Mouse (Mus musculus): Measurements from ENCODE around the gene Btg1. TPM values are rescaled to one million over a fixed set of nuclear protein-coding genes. Genes with fewer than 3 reads are reported as not detected.

The Btg1 gene
- polyA plus RNA-seq, 1 experiment: 43.3 TPM

DNA sequence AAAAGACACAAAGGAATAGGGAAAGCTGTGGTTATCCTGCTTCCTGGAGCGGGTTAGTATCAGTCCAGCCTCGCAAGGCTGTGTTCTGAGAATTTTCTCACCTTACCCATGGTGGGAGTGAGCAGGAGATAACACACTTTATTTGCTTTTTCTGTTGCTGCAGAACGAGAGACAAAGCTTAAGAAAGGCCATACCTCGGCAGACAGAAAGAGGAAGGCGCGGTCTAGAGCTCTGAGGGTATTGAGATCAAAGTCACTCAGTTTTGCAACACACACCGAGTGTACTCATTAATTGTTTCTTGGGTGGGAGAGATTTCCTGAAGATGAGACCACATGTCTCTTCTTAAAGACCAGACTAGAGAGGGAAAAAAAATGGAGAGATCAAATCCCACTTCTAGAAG lies 37.8 kb downstream of the Btg1 start:
- no peak for TF ChIP-seq POLR2A (IDR thresholded peaks at IDR 0.05; ENCODE audit: borderline replicate concordance, extremely low read depth, insufficient read depth, insufficient read length, poor library complexity, severe bottlenecking)
- no peak for TF ChIP-seq CTCF (IDR thresholded peaks at IDR 0.05; ENCODE audit: borderline replicate concordance, extremely low read depth, insufficient read depth, insufficient read length)
- DNase-seq (ENCODE audit: low read depth): no peak

DNA sequence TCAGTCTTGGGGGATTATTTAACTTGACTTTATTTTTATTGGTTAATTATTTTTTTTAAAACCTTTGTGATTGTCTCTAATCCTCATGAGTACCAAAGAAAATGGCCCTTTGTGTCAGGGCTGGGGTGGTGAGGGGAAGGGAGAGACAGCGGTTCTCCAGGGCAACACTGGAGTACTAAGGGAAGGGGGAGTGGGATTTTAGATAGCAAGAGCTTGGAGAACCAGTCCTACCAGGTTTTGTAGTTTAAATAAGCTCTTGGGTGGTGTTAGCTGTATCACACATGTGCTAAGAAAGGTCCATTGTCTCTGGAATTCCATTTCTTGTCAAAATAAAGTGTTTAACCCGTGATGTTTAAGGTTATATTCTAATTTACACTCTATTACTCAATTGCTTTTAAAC lies 38.3 kb downstream of the Btg1 start:
- DNase-seq (ENCODE audit: low read depth): no peak
- TF ChIP-seq CTCF (IDR thresholded peaks at IDR 0.05; ENCODE audit: borderline replicate concordance, extremely low read depth, insufficient read depth, insufficient read length): no peak
- TF ChIP-seq POLR2A (IDR thresholded peaks at IDR 0.05; ENCODE audit: borderline replicate concordance, extremely low read depth, insufficient read depth, insufficient read length, poor library complexity, severe bottlenecking): no peak

DNA sequence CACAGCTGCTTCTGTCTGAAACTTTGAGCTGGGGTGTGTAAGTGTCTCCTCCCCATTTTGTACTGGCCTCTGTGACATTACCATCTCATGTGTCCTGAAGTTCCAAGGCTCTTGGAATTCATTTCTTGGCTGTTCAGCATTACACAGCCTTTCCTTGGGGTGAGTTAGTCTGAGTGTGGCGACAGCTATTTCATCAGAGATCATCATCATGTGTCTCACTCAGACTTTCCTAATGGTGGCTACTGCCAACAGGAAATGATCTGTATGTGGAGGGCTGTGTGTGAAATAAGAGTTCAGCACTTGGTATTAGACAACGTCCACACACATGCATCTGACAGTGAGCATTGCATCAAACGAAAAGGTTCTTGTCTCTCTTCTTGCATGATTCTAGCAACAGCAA lies 39.4 kb downstream of the Btg1 start:
- DNase-seq (ENCODE audit: low read depth): no peak
- no peak for TF ChIP-seq CTCF (IDR thresholded peaks at IDR 0.05; ENCODE audit: borderline replicate concordance, extremely low read depth, insufficient read depth, insufficient read length)

DNA sequence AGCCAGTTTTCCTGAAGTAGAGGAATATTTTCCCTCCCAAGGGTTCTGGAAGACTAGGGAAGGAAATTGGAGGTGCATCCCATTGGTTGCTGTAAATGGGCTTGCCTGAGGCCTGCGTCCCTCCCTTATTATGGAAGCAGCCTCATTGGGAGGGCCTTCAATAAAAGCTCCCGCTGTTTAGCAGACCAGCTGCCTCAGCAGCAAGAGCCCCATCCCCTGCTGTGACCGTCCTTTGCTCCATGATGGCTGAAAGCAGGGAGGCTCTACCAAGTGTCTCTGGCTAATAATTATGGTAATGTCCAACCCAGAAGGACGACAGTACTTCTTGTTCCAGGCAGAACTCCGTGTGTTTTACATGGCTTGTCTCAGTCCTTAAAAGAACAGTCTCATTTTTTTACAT lies 42.1 kb downstream of the Btg1 start:
- peak; percentile 80 for DNase-seq (ENCODE audit: low read depth)
- TF ChIP-seq CTCF (IDR thresholded peaks at IDR 0.05; ENCODE audit: borderline replicate concordance, extremely low read depth, insufficient read depth, insufficient read length): no peak
- TF ChIP-seq POLR2A (IDR thresholded peaks at IDR 0.05; ENCODE audit: borderline replicate concordance, extremely low read depth, insufficient read depth, insufficient read length, poor library complexity, severe bottlenecking): no peak

DNA sequence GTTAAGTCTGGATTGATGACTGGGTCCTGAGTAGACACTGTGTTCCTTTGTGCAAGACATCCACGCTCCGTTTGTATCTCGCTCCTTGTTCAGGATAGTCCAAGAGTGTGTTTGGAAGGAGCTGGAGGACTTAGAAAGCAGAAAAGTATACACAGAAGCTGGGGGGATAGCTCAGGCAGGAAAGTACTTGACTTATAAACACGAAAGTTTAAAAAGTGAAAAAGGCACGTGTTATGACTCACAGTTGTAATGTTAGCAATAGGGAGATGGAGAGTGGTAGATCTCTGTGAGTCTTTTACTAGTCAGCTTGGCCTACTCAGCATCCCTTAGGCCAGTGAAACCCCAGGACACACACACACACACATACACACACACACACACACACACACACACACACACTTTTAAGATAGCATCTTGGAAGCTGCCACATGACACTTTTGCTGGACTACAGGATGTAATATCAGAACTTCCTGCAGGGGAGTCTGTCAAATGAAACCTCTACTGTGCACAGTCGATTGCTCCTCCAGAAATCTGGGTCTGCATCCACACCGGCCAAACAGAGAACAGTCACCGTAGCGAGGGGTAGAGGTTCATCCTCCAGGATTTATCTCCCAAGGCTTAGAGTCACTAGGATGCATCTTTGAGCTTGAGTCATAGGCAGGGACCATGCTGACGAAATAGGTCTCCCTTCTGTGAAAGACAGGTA lies 43.6 kb downstream of the Btg1 start:
- no peak for TF ChIP-seq POLR2A (IDR thresholded peaks at IDR 0.05; ENCODE audit: borderline replicate concordance, extremely low read depth, insufficient read depth, insufficient read length, poor library complexity, severe bottlenecking)
- TF ChIP-seq CTCF (IDR thresholded peaks at IDR 0.05; ENCODE audit: borderline replicate concordance, extremely low read depth, insufficient read depth, insufficient read length): no peak
- DNase-seq (ENCODE audit: low read depth): no peak

DNA sequence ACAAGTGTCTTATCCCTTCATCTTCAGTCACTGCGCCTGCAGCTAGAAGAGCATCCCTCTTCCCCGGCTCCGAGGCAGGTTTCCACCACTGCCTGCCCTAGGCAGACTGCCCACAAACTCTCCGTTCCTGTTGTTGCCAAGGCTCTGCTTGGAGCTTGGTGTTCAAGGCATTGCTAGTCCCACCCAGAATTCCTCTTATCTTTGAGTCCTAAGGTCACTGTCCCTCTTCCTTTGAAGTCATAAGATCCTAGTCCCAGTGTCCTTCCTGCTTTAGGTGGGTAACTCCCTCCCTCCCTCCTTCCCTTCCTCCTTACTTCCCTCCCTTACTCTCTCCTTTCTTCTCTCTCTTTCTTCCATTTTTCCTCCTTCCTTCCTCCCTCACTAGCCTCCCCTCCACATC lies 46.2 kb downstream of the Btg1 start:
- TF ChIP-seq POLR2A (IDR thresholded peaks at IDR 0.05; ENCODE audit: borderline replicate concordance, extremely low read depth, insufficient read depth, insufficient read length, poor library complexity, severe bottlenecking) (no peak), CTCF (IDR thresholded peaks at IDR 0.05; ENCODE audit: borderline replicate concordance, extremely low read depth, insufficient read depth, insufficient read length) (no peak)

DNA sequence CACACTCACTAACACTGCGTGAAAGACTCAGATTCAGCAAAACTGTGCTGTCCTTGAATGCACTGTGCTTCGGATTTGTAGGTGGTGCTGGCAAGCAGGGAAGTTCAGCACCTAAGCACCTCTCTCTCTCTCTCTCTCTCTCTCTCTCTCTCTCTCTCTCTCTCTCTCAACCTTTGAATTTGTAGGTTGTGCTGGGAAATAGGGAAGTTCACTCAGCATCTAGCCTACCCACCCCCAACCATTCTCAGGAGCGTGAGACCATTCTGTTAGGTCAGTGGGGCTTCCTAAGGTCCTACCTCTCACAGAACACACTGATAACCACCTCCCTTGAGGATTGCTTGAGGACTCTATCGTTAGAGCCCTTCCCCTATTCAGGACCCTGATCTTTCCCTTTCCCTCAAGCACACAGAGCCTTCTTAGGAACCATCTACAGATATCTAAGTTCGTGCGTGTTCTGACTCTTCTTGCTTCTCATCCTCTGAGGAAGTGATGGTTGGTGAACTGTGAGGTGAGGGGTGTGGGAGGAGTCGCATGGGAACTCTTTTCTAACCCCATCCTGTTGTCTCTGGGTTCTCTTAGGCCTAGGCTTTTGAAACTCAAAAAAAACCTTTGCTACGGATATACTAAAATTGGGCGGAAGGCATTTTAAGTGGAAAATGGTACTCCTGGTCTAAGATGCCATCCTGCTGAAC lies 47.1 kb downstream of the Btg1 start:
- DNase-seq (ENCODE audit: low read depth): no peak
- TF ChIP-seq CTCF (IDR thresholded peaks at IDR 0.05; ENCODE audit: borderline replicate concordance, extremely low read depth, insufficient read depth, insufficient read length) (no peak), POLR2A (IDR thresholded peaks at IDR 0.05; ENCODE audit: borderline replicate concordance, extremely low read depth, insufficient read depth, insufficient read length, poor library complexity, severe bottlenecking) (no peak)

More for the DNA sequence above, 46.2 kb downstream of the Btg1 start:
- no peak for DNase-seq (ENCODE audit: low read depth)

All from brain, embryonic 14.5 days (tissue).